Mouse (Mus musculus) erythroblast, embryonic 14.5 days (primary cell): ENCODE data around the gene Glipr1l1.
"Not testable (repeated sequence)": the region's sequence is repeated elsewhere in the genome, so short reads cannot be mapped to it uniquely, and the experiment has no call there.

Experiments
- GATA1 ChIP-seq: IDR thresholded peaks from 2 replicates; pipeline ENCODE4 v1.6.1; 2012; ENCODE audit warnings: low read length, inconsistent platforms, mixed read lengths
- TAL1 ChIP-seq: IDR thresholded peaks from 3 replicates; pipeline ENCODE4 v1.6.1; 2012; ENCODE audit warnings: low read length, inconsistent platforms, mixed read lengths

- TF ChIP-seq TAL1, GATA1: not testable (repeated sequence)
Measured at GRCm38 (mm10) chr10:112127682-112128230, 67.8 kb downstream of the Glipr1l1 start.
